Mouse (Mus musculus) MEL (cell line): ENCODE measurements around the gene Thbs4. TPM values are rescaled to one million over a fixed set of nuclear protein-coding genes. Genes with fewer than 3 reads are reported as not detected.

Experiments used
- DNase-seq: peaks from one replicate; pipeline ENCODE4 v3.0.0; 2011; ENCODE audit warnings: low read depth, low spot score
- H3K27ac ChIP-seq: 2 replicates; pipeline ENCODE4 v1.5.1; 2012; ENCODE audit warnings: low read depth, mild to moderate bottlenecking, control low read depth, low read length, moderate library complexity; ENCODE audit not compliant: control insufficient read depth
- H3K27me3 ChIP-seq, 2 experiments: fragments of 150-350 bp in 1 of 2; sonication (generic) in 1 of 2; 2 replicates each; pipeline ENCODE4 v1.6.1; 2012; ENCODE audit warnings: low read length in 2 of 2, mild to moderate bottlenecking in 2 of 2, improper control_type of control experiment in 1 of 2, moderate library complexity in 1 of 2; ENCODE audit not compliant: insufficient read depth in 2 of 2, control insufficient read depth in 1 of 2
- H3K36me3 ChIP-seq, 2 experiments: 2 replicates each; pipeline ENCODE4 v1.6.1; 2012 to 2014; ENCODE audit warnings: low read length in 2 of 2, improper control_type of control experiment in 1 of 2, inconsistent platforms in 1 of 2, mild to moderate bottlenecking in 1 of 2; ENCODE audit not compliant: insufficient read depth in 2 of 2, control insufficient read depth in 1 of 2
- H3K4me1 ChIP-seq, 2 experiments: fragments of 150-350 bp in 1 of 2; sonication (generic) in 1 of 2; 2 replicates each; pipeline ENCODE4 v1.6.1; 2012; ENCODE audit warnings: low read length in 2 of 2, improper control_type of control experiment in 1 of 2, mild to moderate bottlenecking in 1 of 2; ENCODE audit not compliant: insufficient read depth in 2 of 2, control insufficient read depth in 1 of 2
- H3K4me3 ChIP-seq, 2 experiments: fragments of 150-350 bp in 1 of 2; sonication (generic) in 1 of 2; 2 replicates each; pipeline ENCODE4 v1.5.1; 2012; ENCODE audit warnings: low read depth in 2 of 2, low read length in 2 of 2, mild to moderate bottlenecking in 2 of 2, moderate library complexity in 2 of 2, control low read depth in 1 of 2, improper control_type of control experiment in 1 of 2; ENCODE audit not compliant: control insufficient read depth in 1 of 2, insufficient read depth in 1 of 2
- H3K79me2 ChIP-seq: 2 replicates; pipeline ENCODE4 v1.6.1; 2012; ENCODE audit warnings: mild to moderate bottlenecking, low read length, moderate library complexity; ENCODE audit not compliant: control insufficient read depth, poor library complexity, insufficient read depth
- H3K9ac ChIP-seq: 2 replicates; pipeline ENCODE4 v1.6.1; 2012; ENCODE audit warnings: low read depth, mild to moderate bottlenecking, control low read depth, low read length, moderate library complexity; ENCODE audit not compliant: control insufficient read depth, poor library complexity, severe bottlenecking
- H3K9me3 ChIP-seq: fragments of 150-350 bp; sonication (generic); replicated peaks from 2 replicates; pipeline ENCODE4 v1.6.1; 2012; ENCODE audit warnings: mild to moderate bottlenecking, low read length, improper control_type of control experiment, moderate library complexity; ENCODE audit not compliant: insufficient read depth
- CHD1 ChIP-seq: IDR thresholded peaks from 2 replicates; pipeline ENCODE4 v1.6.1; 2012; ENCODE audit warnings: low read depth, mild to moderate bottlenecking, inconsistent platforms, low read length, improper control_type of control experiment
- CHD2 ChIP-seq: IDR thresholded peaks from 2 replicates; pipeline ENCODE4 v1.6.1; 2011; ENCODE audit warnings: low read length, improper control_type of control experiment
- CTCF ChIP-seq, 3 experiments: IDR thresholded peaks in 2 of 3; conservative IDR thresholded peaks in 1 of 3; 2 replicates each; pipeline ENCODE4 v1.5.1; 2011 to 2012; ENCODE audit warnings: low read length in 3 of 3, low read depth in 2 of 3, mild to moderate bottlenecking in 2 of 3, improper control_type of control experiment in 1 of 3, inconsistent platforms in 1 of 3, mixed read lengths in 1 of 3, moderate library complexity in 1 of 3; ENCODE audit not compliant: control insufficient read depth in 1 of 3, insufficient read depth in 1 of 3, poor library complexity in 1 of 3, severe bottlenecking in 1 of 3
- E2F4 ChIP-seq: IDR thresholded peaks from 2 replicates; pipeline ENCODE4 v1.6.1; 2011; ENCODE audit warnings: low read depth, low read length, improper control_type of control experiment, borderline replicate concordance
- ELF1 ChIP-seq: IDR thresholded peaks from 2 replicates; pipeline ENCODE4 v1.6.1; 2014; ENCODE audit warnings: low read depth, mild to moderate bottlenecking, inconsistent platforms, low read length, improper control_type of control experiment, moderate library complexity
- EP300 ChIP-seq, 2 experiments: IDR thresholded peaks; 2 replicates each; pipeline ENCODE4 v1.6.1; 2011; ENCODE audit warnings: improper control_type of control experiment in 2 of 2, low read length in 2 of 2, low read depth in 1 of 2, mild to moderate bottlenecking in 1 of 2
- GABPA ChIP-seq: IDR thresholded peaks from 2 replicates; pipeline ENCODE4 v1.6.1; 2012; ENCODE audit warnings: low read depth, mild to moderate bottlenecking, inconsistent platforms, low read length, improper control_type of control experiment, moderate library complexity
- KAT2A ChIP-seq: conservative IDR thresholded peaks from 2 replicates; pipeline ENCODE4 v1.6.1; 2012; ENCODE audit warnings: low read depth, low read length, improper control_type of control experiment, inconsistent platforms
- MAFK ChIP-seq: IDR thresholded peaks from 2 replicates; pipeline ENCODE4 v1.6.1; 2011; ENCODE audit warnings: low read depth, mild to moderate bottlenecking, low read length, improper control_type of control experiment, borderline replicate concordance
- MAX ChIP-seq: IDR thresholded peaks from 2 replicates; pipeline ENCODE4 v1.6.1; 2011; ENCODE audit warnings: low read length, improper control_type of control experiment
- MEF2A ChIP-seq: IDR thresholded peaks from 2 replicates; pipeline ENCODE4 v1.6.1; 2014; ENCODE audit warnings: low read depth, mild to moderate bottlenecking, inconsistent platforms, low read length, improper control_type of control experiment; ENCODE audit not compliant: poor library complexity, insufficient replicate concordance, severe bottlenecking; ENCODE audit errors: extremely low read depth
- MYB ChIP-seq: IDR thresholded peaks from 2 replicates; pipeline ENCODE4 v1.6.1; 2011; ENCODE audit warnings: mild to moderate bottlenecking, low read depth, low read length, improper control_type of control experiment
- NELFE ChIP-seq: IDR thresholded peaks from 2 replicates; pipeline ENCODE4 v1.6.1; 2011; ENCODE audit warnings: low read depth, low read length, improper control_type of control experiment
- POLR2A ChIP-seq, 2 experiments: IDR thresholded peaks; 2 replicates each; pipeline ENCODE4 v1.6.1; 2011 to 2012; ENCODE audit warnings: low read length in 2 of 2, mild to moderate bottlenecking in 2 of 2, control low read depth in 1 of 2, improper control_type of control experiment in 1 of 2, low read depth in 1 of 2, moderate library complexity in 1 of 2; ENCODE audit not compliant: control insufficient read depth in 1 of 2, insufficient read depth in 1 of 2, poor library complexity in 1 of 2
- POLR2AphosphoS2 ChIP-seq: IDR thresholded peaks from 2 replicates; pipeline ENCODE4 v1.6.1; 2011; ENCODE audit warnings: low read length, improper control_type of control experiment
- RCOR1 ChIP-seq: IDR thresholded peaks from 2 replicates; pipeline ENCODE4 v1.6.1; 2012; ENCODE audit warnings: low read depth, mild to moderate bottlenecking, inconsistent platforms, low read length, improper control_type of control experiment
- SIN3A ChIP-seq: IDR thresholded peaks from 2 replicates; pipeline ENCODE4 v1.6.1; 2012; ENCODE audit warnings: low read length, improper control_type of control experiment, inconsistent platforms
- TAL1 ChIP-seq: IDR thresholded peaks from 2 replicates; pipeline ENCODE4 v1.6.1; 2012; ENCODE audit warnings: mild to moderate bottlenecking, inconsistent platforms, low read length, moderate library complexity, mixed read lengths
- TCF12 ChIP-seq: IDR thresholded peaks from 2 replicates; pipeline ENCODE4 v1.6.1; 2014; ENCODE audit warnings: low read depth, mild to moderate bottlenecking, inconsistent platforms, low read length, improper control_type of control experiment, moderate library complexity
- ZNF384 ChIP-seq: IDR thresholded peaks from 2 replicates; pipeline ENCODE4 v1.6.1; 2012; ENCODE audit warnings: low read depth, mild to moderate bottlenecking, inconsistent platforms, low read length, improper control_type of control experiment
- polyA plus RNA-seq, 2 experiments: library from polyadenylated mRNA; stranded (reverse) in 1 of 2; unstranded in 1 of 2; fragments of >175 nt in 1 of 2; fragments of >200 nt in 1 of 2; gene quantifications; 2 replicates each; pipeline versions ENCODE4 v1.2.1 to v1.2.4; 2012; ENCODE audit warnings: low replicate concordance in 2 of 2, low read depth in 1 of 2; ENCODE audit not compliant: insufficient read length in 2 of 2, insufficient read depth in 1 of 2, missing spikeins in 1 of 2
- total RNA-seq: library from RNA; depleted of rRNA; stranded (reverse); fragments of 300-350 nt; gene quantifications from 2 replicates; pipeline ENCODE4 v1.2.3, GENCODE M21; 2012

Gene Thbs4
- total and polyA plus RNA-seq, 3 experiments, result not detected

DNA sequence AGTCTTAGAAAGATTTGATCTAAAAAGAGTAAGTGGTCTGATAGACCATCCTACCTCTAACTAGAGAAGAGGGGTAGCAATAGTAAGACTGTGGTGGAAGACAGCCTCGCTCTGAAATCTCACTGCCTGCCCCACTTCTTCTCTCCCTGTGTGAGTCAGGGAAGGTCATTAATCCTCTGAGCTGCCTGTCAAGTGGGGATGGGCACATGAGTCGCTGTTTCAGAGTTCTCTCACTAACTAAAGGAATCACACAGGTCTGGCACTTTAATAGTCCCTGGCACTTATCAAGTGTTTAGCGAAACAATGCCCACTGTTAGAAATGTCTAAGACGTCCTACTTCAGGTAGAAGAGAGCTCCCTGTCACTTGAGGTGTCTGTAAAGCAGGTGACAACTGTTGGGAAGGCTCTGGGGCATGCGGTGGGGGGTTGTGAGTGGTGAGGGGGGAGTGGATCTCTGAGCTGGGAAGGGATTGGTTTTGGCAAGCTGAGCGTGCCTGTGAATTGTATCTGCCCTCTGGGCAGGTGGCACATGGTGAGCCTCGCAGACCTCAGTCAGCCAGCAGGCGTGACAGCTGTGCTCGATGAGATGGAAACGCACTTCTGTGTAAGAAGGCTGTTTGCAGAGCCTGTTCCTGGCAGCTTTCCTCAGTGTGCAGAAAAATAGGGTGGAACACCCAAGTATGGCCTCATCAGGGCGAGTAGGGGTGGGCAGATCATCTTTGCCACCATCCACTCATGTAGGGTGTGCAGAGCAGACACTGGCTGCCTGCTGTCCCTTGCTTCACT lies 57.9 kb downstream of the Thbs4 start:
- no peak overlapping the region for H3K4me3 ChIP-seq
- no peaks in the 10 kb centered on the region for H3K79me2 ChIP-seq
- no peak for DNase-seq

DNA sequence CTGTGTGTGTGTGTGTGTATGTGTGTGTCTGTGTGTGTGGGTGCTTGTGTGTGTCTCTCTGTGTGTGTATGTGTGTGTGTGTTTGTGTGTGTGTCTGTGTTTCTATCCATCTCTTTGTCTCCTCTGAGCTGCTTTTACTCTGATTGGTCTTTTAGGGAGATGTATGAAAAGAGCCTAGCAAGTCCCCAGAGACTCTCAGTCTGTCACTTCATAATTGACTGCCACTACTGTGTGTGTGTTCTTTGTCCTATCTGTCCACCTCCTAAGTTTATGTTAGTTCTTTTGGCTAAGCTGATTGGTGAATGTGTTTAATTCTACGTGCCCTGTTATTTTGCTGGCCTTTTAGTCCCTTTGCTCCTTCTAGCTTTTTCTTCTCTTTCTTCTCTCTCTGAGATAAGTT lies 58.9 kb downstream of the Thbs4 start:
- H3K27ac ChIP-seq, result no peak overlapping the region
- H3K9ac ChIP-seq, result no peak overlapping the region
- no peaks in the 10 kb centered on the region for H3K79me2 ChIP-seq
- no peaks in the 10 kb centered on the region; a peak in 1 of 4 replicates for H3K36me3 ChIP-seq
- peaks cover 3 to 10% of the 10 kb centered on the region in 2 experiments for H3K4me1 ChIP-seq
- H3K9me3 ChIP-seq, result no peaks in the 10 kb centered on the region
- DNase-seq, result no peak
- TF ChIP-seq NELFE, result no peak
- TF ChIP-seq E2F4, result no peak
- no peak for TF ChIP-seq MAFK
- TF ChIP-seq EP300 (IDR thresholded peaks at IDR 0.05; ENCODE audit: low read depth in 1 of 2, low read length in 2 of 2), result no peak
- no peak for TF ChIP-seq MYB
- no peak for TF ChIP-seq POLR2A (IDR thresholded peaks at IDR 0.05; ENCODE audit: control insufficient read depth in 1 of 2, insufficient read depth in 1 of 2, low read depth in 1 of 2, low read length in 2 of 2, poor library complexity in 1 of 2)
- no peak for TF ChIP-seq ELF1
- TF ChIP-seq MEF2A, result no peak
- TF ChIP-seq RCOR1, result no peak
- no peak for TF ChIP-seq GABPA
- TF ChIP-seq SIN3A, result no peak
- no peak for TF ChIP-seq TCF12
- no peak for TF ChIP-seq KAT2A
- no peak for TF ChIP-seq CHD1
- no peak for TF ChIP-seq POLR2AphosphoS2
- no peak for TF ChIP-seq CHD2
- TF ChIP-seq CTCF (IDR thresholded peaks at IDR 0.05 in 2 of 3, conservative IDR thresholded peaks at IDR 0.05 in 1 of 3; ENCODE audit: control insufficient read depth in 1 of 3, insufficient read depth in 1 of 3, low read depth in 2 of 3, low read length in 3 of 3, poor library complexity in 1 of 3, severe bottlenecking in 1 of 3), result no peak
- no peak overlapping the region for H3K4me3 ChIP-seq
- no peaks in the 10 kb centered on the region for H3K27me3 ChIP-seq

More for the DNA sequence above, 57.9 kb downstream of the Thbs4 start:
- Histone ChIP-seq H3K4me1 (peaks cover 3 to 4% of the 10 kb centered on the region in 2 experiments; a peak in 2 of 4 replicates), H3K9ac (no peak overlapping the region), H3K9me3 (no peaks in the 10 kb centered on the region), H3K27ac (no peak overlapping the region), H3K27me3 (no peaks in the 10 kb centered on the region), H3K36me3 (no peaks in the 10 kb centered on the region)
- TF ChIP-seq MAX (no peak), ZNF384 (no peak), TAL1 (no peak)
